Comparison of ENCODE assay signal across 16 mouse cellular contexts in genomic region chr9:122471539-122471938, GRCm38 (mm10).
DNase-seq lines count a peak whose midpoint lies in the region; ATAC-seq lines count a peak whose summit lies in the region.
"Had no signal": no experiment of that assay in that cellular context is flagged by ENCODE, and none has a peak within 500 bp of the region (broad histone marks: within the 10 kb centered on the region; RNA-seq: fewer than 3 reads in every experiment).

No protein-coding gene starts in this region.

- H3K27ac ChIP-seq in midbrain, embryonic 11.5 days (ENCODE audit: low read depth, low read length), result no peak overlapping the region
- H3K27ac ChIP-seq in midbrain, embryonic 13.5 days, result no peak overlapping the region
- no peak overlapping the region for H3K27ac ChIP-seq in heart, embryonic 11.5 days (ENCODE audit: low read depth, low read length)
- H3K27ac ChIP-seq: stomach, embryonic 15.5 days had no signal

- no peaks in the 10 kb centered on the region for H3K27me3 ChIP-seq in midbrain, embryonic 11.5 days (ENCODE audit: control insufficient read depth, insufficient read depth, low read length)
- H3K27me3 ChIP-seq in midbrain, embryonic 13.5 days, result no peaks in the 10 kb centered on the region
- H3K27me3 ChIP-seq in heart, embryonic 11.5 days (ENCODE audit: control insufficient read depth, insufficient read depth, low read length), result no peaks in the 10 kb centered on the region
- H3K27me3 ChIP-seq: stomach, embryonic 15.5 days had no signal

- no peaks in the 10 kb centered on the region for H3K9me3 ChIP-seq in midbrain, embryonic 11.5 days (ENCODE audit: control insufficient read depth, low read length)
- no peaks in the 10 kb centered on the region for H3K9me3 ChIP-seq in midbrain, embryonic 13.5 days
- H3K9me3 ChIP-seq in heart, embryonic 11.5 days (replicated peaks; ENCODE audit: control insufficient read depth, low read length), result no peaks in the 10 kb centered on the region
- H3K9me3 ChIP-seq: stomach, embryonic 15.5 days had no signal

- whole genome bisulfite sequencing in midbrain, embryonic 11.5 days, result 97% methylated on average over 2 of the region's 2 CpGs
- 98% methylated on average over 2 of the region's 2 CpGs for WGBS in midbrain, embryonic 13.5 days
- WGBS in heart, embryonic 11.5 days (ENCODE audit: insufficient replicate concordance), result 94% methylated on average over 2 of the region's 2 CpGs

- no peaks in the 10 kb centered on the region for H3K36me3 ChIP-seq in midbrain, embryonic 11.5 days (ENCODE audit: control insufficient read depth, insufficient read depth, low read length)
- no peaks in the 10 kb centered on the region for H3K36me3 ChIP-seq in midbrain, embryonic 13.5 days
- no peaks in the 10 kb centered on the region for H3K36me3 ChIP-seq in heart, embryonic 11.5 days (ENCODE audit: control insufficient read depth, insufficient read depth, low read length)
- H3K36me3 ChIP-seq: stomach, embryonic 15.5 days had no signal

- no peak overlapping the region for H3K9ac ChIP-seq in midbrain, embryonic 11.5 days (ENCODE audit: low read length)
- H3K9ac ChIP-seq in midbrain, embryonic 13.5 days (replicated peaks), result no peak overlapping the region
- no peak overlapping the region for H3K9ac ChIP-seq in heart, embryonic 11.5 days (ENCODE audit: low read depth, low read length)
- H3K9ac ChIP-seq: stomach, embryonic 15.5 days had no signal

- no peak for ATAC-seq in midbrain, embryonic 11.5 days (ENCODE audit: low FRiP score)
- no peak for ATAC-seq in midbrain, embryonic 13.5 days
- ATAC-seq in heart, embryonic 11.5 days (replicated peaks; ENCODE audit: insufficient number of reproducible peaks, low FRiP score, low TSS enrichment), result no peak

- H3K4me1 ChIP-seq in midbrain, embryonic 11.5 days (ENCODE audit: control insufficient read depth, insufficient read depth, low read length), result no peaks in the 10 kb centered on the region
- no peaks in the 10 kb centered on the region for H3K4me1 ChIP-seq in midbrain, embryonic 13.5 days (replicated peaks)
- no peaks in the 10 kb centered on the region for H3K4me1 ChIP-seq in heart, embryonic 11.5 days (ENCODE audit: control insufficient read depth, insufficient read depth, low read length)
- H3K4me1 ChIP-seq: stomach, embryonic 15.5 days had no signal

- no peak overlapping the region for H3K4me2 ChIP-seq in midbrain, embryonic 11.5 days
- no peak overlapping the region for H3K4me2 ChIP-seq in midbrain, embryonic 13.5 days (replicated peaks)
- H3K4me2 ChIP-seq in heart, embryonic 11.5 days, result no peak overlapping the region
- H3K4me2 ChIP-seq: stomach, embryonic 15.5 days had no signal

- DNase-seq in midbrain, embryonic 11.5 days (ENCODE audit: low spot score, missing footprints), result peak; percentile 70
- DNase-seq in NIH3T3 (ENCODE audit: low read depth), result peak; percentile 81
- peak; percentile 27 for DNase-seq in embryo, embryonic 11 days
- DNase-seq in urinary bladder, adult 2 months (ENCODE audit: low spot score), result no peak
- DNase-seq in spleen, postnatal 36 days (ENCODE audit: low spot score in 2 of 2), result no peak
- DNase-seq: cerebellum, adult 9-10 months; gastrocnemius, postnatal 10 days; heart, postnatal 14 days; kidney, adult 2 months; left cerebral cortex, postnatal 4 days; lung, postnatal 4 days had no signal

- no peak overlapping the region for H3K4me3 ChIP-seq in midbrain, embryonic 11.5 days (ENCODE audit: low read depth, low read length)
- no peak overlapping the region for H3K4me3 ChIP-seq in midbrain, embryonic 13.5 days (replicated peaks)
- no peak overlapping the region for H3K4me3 ChIP-seq in heart, embryonic 11.5 days (ENCODE audit: low read depth, low read length)
- H3K4me3 ChIP-seq: erythroblast, embryonic 14.5 days; myocyte; stomach, embryonic 15.5 days had no signal

Comparison
In these comparisons a context has a peak if more than half of its experiments do, and no peak if none do; other contexts are left out.
1. DNase-seq: peak in midbrain, embryonic 11.5 days (single experiment), NIH3T3 (single experiment) and embryo, embryonic 11 days (single experiment); none in urinary bladder, adult 2 months (single experiment) and spleen, postnatal 36 days (0 of 2).